Mouse (Mus musculus): Measurements from ENCODE around the gene Fgf18. TPM values are rescaled to one million over a fixed set of nuclear protein-coding genes. Genes with fewer than 3 reads are reported as not detected.
A peak's percentile ranks its signal among the peaks of the same experiment; 100 is the strongest.

Gene Fgf18
- polyA plus RNA-seq, 1 experiment from 2014 or later: 11.0 TPM

GRCm38 (mm10) chr11:33134391-33134986 is 12.7 kb downstream of the Fgf18 start:
- Histone ChIP-seq H3K9ac (replicated peaks; ENCODE audit: low read depth, low read length) (no peak overlapping the region), H3K36me3 (ENCODE audit: control insufficient read depth, insufficient read depth, low read length) (no peaks in the 10 kb centered on the region), H3K4me2 (ENCODE audit: low read depth, low read length) (no peak overlapping the region), H3K27me3 (ENCODE audit: control insufficient read depth, insufficient read depth, low read length) (no peaks in the 10 kb centered on the region), H3K4me3 (ENCODE audit: low read depth, low read length) (no peak overlapping the region), H3K9me3 (ENCODE audit: control insufficient read depth, low read length) (no peaks in the 10 kb centered on the region), H3K4me1 (ENCODE audit: control insufficient read depth, insufficient read depth, low read length) (0 out of 2 replicates have a peak, but pooled peaks cover 3% of the 10 kb centered on the region), H3K27ac (ENCODE audit: low read depth, low read length) (no peak overlapping the region)
- WGBS: 84% methylated on average over 8 of the region's 8 CpGs
- ATAC-seq (ENCODE audit: low read depth): no peak

GRCm38 (mm10) chr11:33132619-33133338 is 14.4 kb downstream of the Fgf18 start:
- 33% methylated on average over 8 of the region's 8 CpGs for WGBS
- Histone ChIP-seq H3K27ac (ENCODE audit: low read depth, low read length) (no peak overlapping the region), H3K9me3 (ENCODE audit: control insufficient read depth, low read length) (no peaks in the 10 kb centered on the region), H3K27me3 (ENCODE audit: control insufficient read depth, insufficient read depth, low read length) (no peaks in the 10 kb centered on the region), H3K36me3 (ENCODE audit: control insufficient read depth, insufficient read depth, low read length) (no peaks in the 10 kb centered on the region), H3K9ac (replicated peaks; ENCODE audit: low read depth, low read length) (0 out of 2 replicates have a peak overlapping the region, but pooled peaks have one; percentile 16), H3K4me3 (ENCODE audit: low read depth, low read length) (no peak overlapping the region), H3K4me1 (ENCODE audit: control insufficient read depth, insufficient read depth, low read length) (0 out of 2 replicates have a peak, but pooled peaks cover 3% of the 10 kb centered on the region), H3K4me2 (ENCODE audit: low read depth, low read length) (no peak overlapping the region)
- no peak; the same call in 1 of the 2 replicates for ATAC-seq (ENCODE audit: low read depth)

- H3K27me3 ChIP-seq (ENCODE audit: control insufficient read depth, insufficient read depth, low read length): no peaks in the 10 kb centered on the region
- H3K4me3 ChIP-seq (ENCODE audit: low read depth, low read length): no peak overlapping the region
- H3K4me1 ChIP-seq (ENCODE audit: control insufficient read depth, insufficient read depth, low read length): 0 out of 2 replicates have a peak, but pooled peaks cover under 1% of the 10 kb centered on the region
- no peak for ATAC-seq (ENCODE audit: low read depth)
- H3K4me2 ChIP-seq (ENCODE audit: low read depth, low read length): no peak overlapping the region
- H3K9ac ChIP-seq (replicated peaks; ENCODE audit: low read depth, low read length): no peak overlapping the region
- no peaks in the 10 kb centered on the region for H3K36me3 ChIP-seq (ENCODE audit: control insufficient read depth, insufficient read depth, low read length)
- no peak overlapping the region for H3K27ac ChIP-seq (ENCODE audit: low read depth, low read length)
- H3K9me3 ChIP-seq (ENCODE audit: control insufficient read depth, low read length): no peaks in the 10 kb centered on the region
These were observed 20.1 kb downstream of the Fgf18 start for GRCm38 (mm10) chr11:33127058-33127457.

- Histone ChIP-seq H3K9ac (replicated peaks; ENCODE audit: low read depth, low read length) (peak overlapping the region; percentile 32; the same call in 1 of the 2 replicates), H3K4me2 (ENCODE audit: low read depth, low read length) (peak overlapping the region; percentile 46), H3K27me3 (ENCODE audit: control insufficient read depth, insufficient read depth, low read length) (no peaks in the 10 kb centered on the region), H3K27ac (ENCODE audit: low read depth, low read length) (no peak overlapping the region), H3K9me3 (ENCODE audit: control insufficient read depth, low read length) (no peaks in the 10 kb centered on the region), H3K4me3 (ENCODE audit: low read depth, low read length) (no peak overlapping the region), H3K4me1 (ENCODE audit: control insufficient read depth, insufficient read depth, low read length) (no peaks in the 10 kb centered on the region), H3K36me3 (ENCODE audit: control insufficient read depth, insufficient read depth, low read length) (no peaks in the 10 kb centered on the region)
- peak; percentile 42; the same call in 1 of the 2 replicates for ATAC-seq (ENCODE audit: low read depth)
- whole genome bisulfite sequencing: 2% methylated on average over 37 of the region's 37 CpGs
These were observed 24.5 kb downstream of the Fgf18 start for GRCm38 (mm10) chr11:33122575-33123268.

GRCm38 (mm10) chr11:33119556-33119955 is 27.6 kb downstream of the Fgf18 start:
- H3K4me1 ChIP-seq (ENCODE audit: control insufficient read depth, insufficient read depth, low read length): no peaks in the 10 kb centered on the region
- no peaks in the 10 kb centered on the region for H3K9me3 ChIP-seq (ENCODE audit: control insufficient read depth, low read length)
- H3K27me3 ChIP-seq (ENCODE audit: control insufficient read depth, insufficient read depth, low read length): no peaks in the 10 kb centered on the region
- H3K36me3 ChIP-seq (ENCODE audit: control insufficient read depth, insufficient read depth, low read length): no peaks in the 10 kb centered on the region
- ATAC-seq (ENCODE audit: low read depth): no peak
- H3K4me3 ChIP-seq (ENCODE audit: low read depth, low read length): no peak overlapping the region
- 77% methylated on average over 8 of the region's 8 CpGs for WGBS
- no peak overlapping the region for H3K4me2 ChIP-seq (ENCODE audit: low read depth, low read length)
- no peak overlapping the region for H3K27ac ChIP-seq (ENCODE audit: low read depth, low read length)
- no peak overlapping the region for H3K9ac ChIP-seq (replicated peaks; ENCODE audit: low read depth, low read length)

GRCm38 (mm10) chr11:33119116-33119515 is 28.1 kb downstream of the Fgf18 start:
- no peak for ATAC-seq (ENCODE audit: low read depth)
- Histone ChIP-seq H3K4me1 (ENCODE audit: control insufficient read depth, insufficient read depth, low read length) (no peaks in the 10 kb centered on the region), H3K4me3 (ENCODE audit: low read depth, low read length) (no peak overlapping the region), H3K4me2 (ENCODE audit: low read depth, low read length) (no peak overlapping the region), H3K27ac (ENCODE audit: low read depth, low read length) (no peak overlapping the region), H3K9me3 (ENCODE audit: control insufficient read depth, low read length) (no peaks in the 10 kb centered on the region), H3K9ac (replicated peaks; ENCODE audit: low read depth, low read length) (no peak overlapping the region), H3K27me3 (ENCODE audit: control insufficient read depth, insufficient read depth, low read length) (no peaks in the 10 kb centered on the region), H3K36me3 (ENCODE audit: control insufficient read depth, insufficient read depth, low read length) (no peaks in the 10 kb centered on the region)
- 89% methylated on average over 7 of the region's 7 CpGs for WGBS

- no peak overlapping the region for H3K27ac ChIP-seq (ENCODE audit: low read depth, low read length)
- WGBS: 73% methylated on average over 6 of the region's 6 CpGs
- H3K4me2 ChIP-seq (ENCODE audit: low read depth, low read length): no peak overlapping the region
These were observed 28.7 kb downstream of the Fgf18 start for GRCm38 (mm10) chr11:33118480-33118879.

GRCm38 (mm10) chr11:33115796-33116195 is 31.4 kb downstream of the Fgf18 start:
- 86% methylated on average over 3 of the region's 3 CpGs for WGBS
- no peak overlapping the region; the same call in 1 of the 2 replicates for H3K27ac ChIP-seq (ENCODE audit: low read depth, low read length)
- H3K4me1 ChIP-seq (ENCODE audit: control insufficient read depth, insufficient read depth, low read length): no peaks in the 10 kb centered on the region
- no peak for ATAC-seq (ENCODE audit: low read depth)
- H3K9me3 ChIP-seq (ENCODE audit: control insufficient read depth, low read length): no peaks in the 10 kb centered on the region
- H3K4me2 ChIP-seq (ENCODE audit: low read depth, low read length): no peak overlapping the region
- no peaks in the 10 kb centered on the region for H3K27me3 ChIP-seq (ENCODE audit: control insufficient read depth, insufficient read depth, low read length)
- H3K36me3 ChIP-seq (ENCODE audit: control insufficient read depth, insufficient read depth, low read length): no peaks in the 10 kb centered on the region
- no peak overlapping the region for H3K9ac ChIP-seq (replicated peaks; ENCODE audit: low read depth, low read length)
- H3K4me3 ChIP-seq (ENCODE audit: low read depth, low read length): no peak overlapping the region

More at GRCm38 (mm10) chr11:33118480-33118879, 28.7 kb downstream of the Fgf18 start:
- no peak for ATAC-seq (ENCODE audit: low read depth)
- no peak overlapping the region for H3K4me3 ChIP-seq (ENCODE audit: low read depth, low read length)
- no peaks in the 10 kb centered on the region for H3K9me3 ChIP-seq (ENCODE audit: control insufficient read depth, low read length)
- no peaks in the 10 kb centered on the region for H3K27me3 ChIP-seq (ENCODE audit: control insufficient read depth, insufficient read depth, low read length)
- no peak overlapping the region for H3K9ac ChIP-seq (replicated peaks; ENCODE audit: low read depth, low read length)
- no peaks in the 10 kb centered on the region for H3K36me3 ChIP-seq (ENCODE audit: control insufficient read depth, insufficient read depth, low read length)
- H3K4me1 ChIP-seq (ENCODE audit: control insufficient read depth, insufficient read depth, low read length): no peaks in the 10 kb centered on the region

- no peak overlapping the region for H3K4me3 ChIP-seq (ENCODE audit: low read depth, low read length)
- no peaks in the 10 kb centered on the region for H3K4me1 ChIP-seq (ENCODE audit: control insufficient read depth, insufficient read depth, low read length)
- no peak for ATAC-seq (ENCODE audit: low read depth)
- H3K27ac ChIP-seq (ENCODE audit: low read depth, low read length): no peak overlapping the region
- H3K4me2 ChIP-seq (ENCODE audit: low read depth, low read length): no peak overlapping the region
- no peaks in the 10 kb centered on the region for H3K9me3 ChIP-seq (ENCODE audit: control insufficient read depth, low read length)
- 13% methylated on average over 1 of the region's 1 CpGs for WGBS
- no peaks in the 10 kb centered on the region for H3K27me3 ChIP-seq (ENCODE audit: control insufficient read depth, insufficient read depth, low read length)
- no peaks in the 10 kb centered on the region for H3K36me3 ChIP-seq (ENCODE audit: control insufficient read depth, insufficient read depth, low read length)
- no peak overlapping the region for H3K9ac ChIP-seq (replicated peaks; ENCODE audit: low read depth, low read length)
These were observed 34.8 kb downstream of the Fgf18 start for GRCm38 (mm10) chr11:33112407-33112806.

Data from neural tube, embryonic 14.5 days (tissue).